In the genomic region with DNA sequence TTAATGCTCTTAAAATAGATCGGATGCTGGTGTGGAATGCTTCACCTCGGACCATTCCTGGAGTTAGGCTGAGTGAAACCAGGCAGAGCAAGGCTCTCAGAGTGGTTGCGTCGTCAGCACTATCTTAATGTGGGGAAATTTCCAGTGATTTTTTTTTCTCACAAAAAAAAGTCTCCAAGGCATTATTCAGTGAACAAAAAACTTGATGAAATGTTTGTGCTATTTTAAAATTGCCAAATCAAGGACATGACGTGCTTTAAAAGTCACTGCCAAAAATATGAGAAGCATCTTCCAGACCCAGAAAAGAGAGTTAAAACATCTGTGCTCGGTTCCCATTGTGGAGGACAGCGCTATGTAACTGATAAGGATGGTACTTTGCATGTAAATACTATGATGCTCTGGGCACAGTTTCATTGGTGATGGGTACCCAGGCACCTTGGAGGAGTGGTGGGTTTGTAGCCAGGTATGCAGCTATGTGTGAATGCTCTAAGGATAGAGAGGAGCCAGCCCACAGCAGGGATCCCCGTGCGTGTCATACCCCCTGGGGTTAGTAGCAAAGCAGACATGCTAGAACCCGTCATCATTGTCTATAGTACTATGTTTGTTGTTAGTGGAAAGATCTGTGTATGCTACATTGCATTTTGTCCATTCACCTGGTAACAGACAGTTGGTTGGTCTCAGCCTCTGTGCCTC, we compare ENCODE assay signal across 11 mouse cellular contexts. TPM values are rescaled to one million over a fixed set of nuclear protein-coding genes. Genes with fewer than 3 reads are reported as not detected.
DNase-seq lines count a peak whose midpoint lies in the region; ATAC-seq and TF ChIP-seq lines count a peak whose summit lies in the region.
"Had no signal": no experiment of that assay in that cellular context is flagged by ENCODE, and none has a peak within 500 bp of the region (broad histone marks: within the 10 kb centered on the region; RNA-seq: fewer than 3 reads in every experiment).

No protein-coding gene starts in this region.

- H3K9ac ChIP-seq in heart, postnatal 0 days (replicated peaks; ENCODE audit: low read depth, low read length), result no peak overlapping the region

- no peak overlapping the region for H3K4me3 ChIP-seq in heart, postnatal 0 days (ENCODE audit: low read depth, low read length)

- WGBS in heart, postnatal 0 days, result 22% methylated on average over 10 of the region's 10 CpGs

- no peak for TF ChIP-seq EP300 in heart, postnatal 0 days (IDR thresholded peaks at IDR 0.05; ENCODE audit: low read depth)

- H3K9me3 ChIP-seq in heart, postnatal 0 days (replicated peaks; ENCODE audit: control insufficient read depth, low read length), result no peaks in the 10 kb centered on the region

- H3K36me3 ChIP-seq in heart, postnatal 0 days (replicated peaks; ENCODE audit: control insufficient read depth, insufficient read depth, low read length), result no peaks in the 10 kb centered on the region

- peaks cover 5% of the 10 kb centered on the region for H3K4me1 ChIP-seq in heart, postnatal 0 days (ENCODE audit: control insufficient read depth, insufficient read depth)

- no peak for TF ChIP-seq CTCF in heart, postnatal 0 days (IDR thresholded peaks at IDR 0.05; ENCODE audit: low read depth)

- 0 out of 2 replicates have a peak overlapping the region, but pooled peaks have one; percentile 12 for H3K4me2 ChIP-seq in heart, postnatal 0 days (ENCODE audit: low read depth, low read length)

- ATAC-seq in heart, postnatal 0 days (ENCODE audit: insufficient read depth, low read depth), result peak; percentile 57
- no peak for ATAC-seq in megakaryocyte progenitor cell, adult 5-6 weeks (replicated peaks; ENCODE audit: poor library complexity)

- H3K27ac ChIP-seq in heart, postnatal 0 days (ENCODE audit: low read depth), result peak overlapping the region; percentile 56

- peak; percentile 3 for DNase-seq in adrenal gland, postnatal 10 days
- DNase-seq in adrenal gland, postnatal 36 days, result no peak
- peak; percentile 29 for DNase-seq in kidney, postnatal 14 days
- no peak for DNase-seq in kidney, adult 18-20 months
- peak; percentile 78 for DNase-seq in brain, adult 2 months (ENCODE audit: low read depth, low spot score)
- peak; percentile 46 for DNase-seq in heart, postnatal 0 days (ENCODE audit: low spot score)
- DNase-seq in right cerebral cortex, postnatal 4 days, result no peak

- H3K27me3 ChIP-seq in heart, postnatal 0 days (ENCODE audit: control insufficient read depth, insufficient read depth, low read length), result no peaks in the 10 kb centered on the region

RNA-seq across cellular contexts. Expression of a gene that starts 11.3 kb away (rescaled TPM):
- 1 to 10 TPM; 2.1 to 2.8 TPM for total RNA-seq in adrenal gland, postnatal 10 days (2021)
- total RNA-seq in adrenal gland, postnatal 36 days (2021), result not detected
- total RNA-seq in heart, postnatal 0 days (2014; rRNA removed; ENCODE audit: low replicate concordance), result 7.1 and 8.4 TPM in 2 replicates
- 5.1 and 5.6 TPM in 2 replicates for polyA plus RNA-seq in heart, postnatal 0 days (2015; fragmentation: Nextera tagmentation; extraction: Ambion mirVana)
- total RNA-seq in megakaryocyte progenitor cell, adult 5-6 weeks (2015), result 0.69 and 1.0 TPM in 2 replicates
- total RNA-seq in megakaryocyte progenitor cell, adult 5-6 weeks (2017), result 2.3 and 3.0 TPM in 2 replicates
- total RNA-seq: neutrophil, adult 5-6 weeks had no signal

RNA-seq across cellular contexts. Expression of a gene that starts 17.8 kb away (rescaled TPM):
- total RNA-seq in adrenal gland, postnatal 10 days (2021), result 10 to 100 TPM; 42.7 to 57.2 TPM
- total RNA-seq in adrenal gland, postnatal 36 days (2021), result 10 to 100 TPM; 56.6 to 59.1 TPM
- total RNA-seq in heart, postnatal 0 days (2014; rRNA removed; ENCODE audit: low replicate concordance), result 120 and 135 TPM in 2 replicates
- 140 and 168 TPM in 2 replicates for polyA plus RNA-seq in heart, postnatal 0 days (2015; fragmentation: Nextera tagmentation; extraction: Ambion mirVana)
- 70.8 and 70.9 TPM in 2 replicates for total RNA-seq in megakaryocyte progenitor cell, adult 5-6 weeks (2015)
- total RNA-seq in megakaryocyte progenitor cell, adult 5-6 weeks (2017), result 121 and 127 TPM in 2 replicates

RNA-seq across cellular contexts. Expression of a gene that starts 27.9 kb away (rescaled TPM):
- not detected for total RNA-seq in adrenal gland, postnatal 10 days (2021)
- not detected for total RNA-seq in adrenal gland, postnatal 36 days (2021)
- not detected in 2 replicates for total RNA-seq in heart, postnatal 0 days (2014; rRNA removed; ENCODE audit: low replicate concordance)
- polyA plus RNA-seq in heart, postnatal 0 days (2015; fragmentation: Nextera tagmentation; extraction: Ambion mirVana), result not detected in 2 replicates
- total RNA-seq in megakaryocyte progenitor cell, adult 5-6 weeks (2015), result not detected in 2 replicates
- total RNA-seq in megakaryocyte progenitor cell, adult 5-6 weeks (2017), result not detected in 2 replicates
- total RNA-seq: neutrophil, adult 5-6 weeks had no signal
- polyA plus RNA-seq: embryonic facial prominence, embryonic 11.5 days; limb, embryonic 11.5 days had no signal

Comparison
In these comparisons a context has a peak if more than half of its experiments do, and no peak if none do; other contexts are left out.
1. DNase-seq: peak in adrenal gland, postnatal 10 days (single experiment), kidney, postnatal 14 days (single experiment), brain, adult 2 months (single experiment) and heart, postnatal 0 days (single experiment); none in adrenal gland, postnatal 36 days (0 of 2), kidney, adult 18-20 months (single experiment) and right cerebral cortex, postnatal 4 days (single experiment).